Mouse (Mus musculus) kidney, adult 10 weeks (tissue): ENCODE measurements around the gene Scgb1b24. TPM values are rescaled to one million over a fixed set of nuclear protein-coding genes. Genes with fewer than 3 reads are reported as not detected.

ENCODE experiments used
- polyA plus RNA-seq: library from polyadenylated mRNA; stranded (reverse); fragments of 350-450 nt; fragmentation: Illumina TruSeq; extraction: RNeasy Lipid Tissue Mini Kit (QIAGEN cat#74804); gene quantifications from one replicate; pipeline ENCODE4 v1.2.3, GENCODE M21; 2014; ENCODE audit warnings: low read depth, low replicate concordance

The Scgb1b24 gene
- polyA plus RNA-seq: not detected

DNA sequence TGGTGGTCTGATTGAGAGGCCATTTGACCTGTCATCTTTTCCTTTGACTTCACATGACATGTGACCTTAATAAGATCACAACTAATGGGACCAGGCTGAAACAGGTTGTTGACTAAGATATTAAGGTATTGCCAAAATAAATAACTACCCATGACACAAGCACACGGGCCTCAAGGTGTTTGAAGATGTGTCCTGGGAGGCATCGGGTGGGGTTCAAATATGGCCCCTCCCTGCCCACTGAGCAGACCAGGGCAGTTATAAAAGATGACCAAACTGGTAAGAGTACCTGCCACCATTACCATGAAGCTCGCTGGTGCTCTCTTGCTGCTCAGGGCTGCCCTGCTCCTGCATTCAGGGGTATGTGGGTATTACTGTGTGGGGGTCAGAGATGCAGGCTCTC is at the start of gene Scgb1b24:
TSS of gene Scgb1b24 (plus strand) at position 301 of the 400 bp plus-strand sequence.

DNA sequence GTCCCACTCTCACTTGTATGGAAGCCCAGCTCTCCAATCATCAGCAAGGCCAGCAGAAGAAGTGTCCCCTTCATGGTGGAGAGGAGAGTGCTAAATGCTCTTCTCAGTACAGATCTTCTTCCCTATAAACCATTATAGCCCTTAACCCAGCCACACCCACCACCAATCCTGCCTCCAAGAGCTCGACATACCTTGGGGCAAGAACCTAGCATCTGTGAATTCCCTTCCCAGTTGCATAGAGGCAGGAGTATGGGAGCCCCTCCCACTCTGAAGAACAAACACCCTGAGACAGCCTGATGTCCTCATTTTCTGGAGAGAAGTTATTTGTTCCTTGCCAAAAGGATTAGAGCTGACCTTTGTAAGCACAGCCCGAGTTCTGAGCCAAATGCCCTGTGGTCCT is 4.4 kb upstream of the Scgb1b24 start, which contains the start of gene Scgb2b24:
TSS of gene Scgb2b24 (minus strand) at position 101 of the 400 bp plus-strand sequence.

Other genes starting within 250 kb of the Scgb1b24 start
- not detected for gene Scgb2b21, start 223.3 kb upstream of the Scgb1b24 start, polyA plus RNA-seq
- not detected for gene Scgb2b24, start 4.5 kb upstream of the Scgb1b24 start, polyA plus RNA-seq
- not detected for gene Scgb2b26, start 201.2 kb downstream of the Scgb1b24 start, polyA plus RNA-seq